Mouse (Mus musculus): Measurements from ENCODE around the gene Dhodh.

DNA sequence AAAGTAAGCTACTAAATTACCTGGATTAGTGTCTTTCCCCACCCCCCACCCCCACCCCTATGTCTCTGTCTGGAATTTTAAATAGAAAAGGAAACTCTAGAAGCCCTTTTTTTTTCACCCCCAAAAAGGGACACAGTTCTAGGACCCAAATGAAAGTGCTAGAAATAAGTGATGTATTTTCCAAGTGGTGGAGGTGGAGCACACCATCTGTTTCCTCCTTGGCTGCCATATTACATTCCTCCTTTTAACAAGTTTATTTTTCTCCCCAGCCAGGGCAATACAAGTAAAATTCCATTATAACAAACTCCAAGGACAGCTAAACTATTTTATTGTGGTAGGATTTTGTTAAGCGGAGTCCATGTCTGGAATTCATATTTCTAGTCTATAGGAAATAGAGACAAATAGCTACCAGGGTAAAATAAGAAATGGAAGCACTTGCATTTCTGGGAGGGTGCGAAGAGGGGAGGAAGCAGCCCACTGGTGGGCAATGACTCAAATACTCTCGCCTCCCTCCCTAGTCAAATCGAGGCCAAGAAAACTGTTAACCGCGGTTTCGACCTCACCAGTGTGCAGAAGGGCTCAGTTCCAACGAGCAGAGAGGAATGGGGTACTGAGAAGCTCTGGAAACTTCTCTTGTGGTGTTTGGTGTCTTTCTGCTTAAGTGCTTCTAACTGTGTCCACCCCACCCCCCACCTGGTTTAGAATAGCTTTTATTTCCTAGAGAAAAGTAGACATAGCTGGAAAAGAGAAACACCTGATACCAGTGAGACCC, 65.5 kb downstream of the Dhodh start:
- TF ChIP-seq EP300 (IDR thresholded peaks at IDR 0.05; ENCODE audit: low read depth) (no peak), CTCF (IDR thresholded peaks at IDR 0.05; ENCODE audit: low read depth) (no peak)
